Mouse (Mus musculus) spleen, postnatal 36 days (tissue): ENCODE data around the gene Alkbh8.
"Not testable (repeated sequence)": the region's sequence is repeated elsewhere in the genome, so short reads cannot be mapped to it uniquely, and the experiment has no call there.

Experiments used
- DNase-seq, 2 experiments: peaks; one replicate each; pipeline ENCODE4 v3.0.0; 2022; ENCODE audit warnings: low spot score in 2 of 2, mixed read lengths in 1 of 2

Alkbh8 gene

GRCm38 (mm10) chr9:3334962-3335767, at the start of gene Alkbh8:
Gene Alkbh8 (plus strand): TSS chr9:3335140.
- peak; percentile 82 to 84 for DNase-seq

- DNase-seq = no peak
Measured at GRCm38 (mm10) chr9:3309292-3309836, 25.6 kb upstream of the Alkbh8 start.

GRCm38 (mm10) chr9:3310016-3310415, 24.9 kb upstream of the Alkbh8 start:
- no peak for DNase-seq

GRCm38 (mm10) chr9:3327342-3328053, 7.4 kb upstream of the Alkbh8 start:
- DNase-seq = not testable (repeated sequence)

- DNase-seq = no peak
Measured at GRCm38 (mm10) chr9:3328054-3328595, 6.8 kb upstream of the Alkbh8 start.

- no peak for DNase-seq
Measured at GRCm38 (mm10) chr9:3330319-3330718, 4.6 kb upstream of the Alkbh8 start.

- DNase-seq = peak in 1 of 2 experiments; percentile 30
Measured at GRCm38 (mm10) chr9:3330737-3331384, 4.1 kb upstream of the Alkbh8 start.

GRCm38 (mm10) chr9:3336661-3337060, 1.7 kb downstream of the Alkbh8 start:
- DNase-seq = no peak

- DNase-seq = no peak
Measured at GRCm38 (mm10) chr9:3345136-3345535, 10.2 kb downstream of the Alkbh8 start.

- DNase-seq = no peak
Measured at GRCm38 (mm10) chr9:3345967-3346366, 11.0 kb downstream of the Alkbh8 start.

- no peak for DNase-seq
Measured at GRCm38 (mm10) chr9:3350056-3350455, 15.1 kb downstream of the Alkbh8 start.

- DNase-seq = not testable (repeated sequence)
Measured at GRCm38 (mm10) chr9:3376323-3376722, 41.4 kb downstream of the Alkbh8 start.

- peak; percentile 80 to 87 for DNase-seq
Measured at GRCm38 (mm10) chr9:3403251-3404208, 68.6 kb downstream of the Alkbh8 start, which contains the start of gene Cwf19l2. Gene Cwf19l2 (plus strand): TSS chr9:3403592.

GRCm38 (mm10) chr9:3404372-3404771, 69.4 kb downstream of the Alkbh8 start:
- peak in 1 of 2 experiments; percentile 3 for DNase-seq

GRCm38 (mm10) chr9:3439555-3440300, 104.8 kb downstream of the Alkbh8 start:
- not testable (repeated sequence) for DNase-seq
